Mouse (Mus musculus) ES-E14 (cell line): ENCODE data around the gene Ddt. TPM values are rescaled to one million over a fixed set of nuclear protein-coding genes. Genes with fewer than 3 reads are reported as not detected.
"Not testable (repeated sequence)": the region's sequence is repeated elsewhere in the genome, so short reads cannot be mapped to it uniquely, and the experiment has no call there.

Source experiments
- DNase-seq: peaks from one replicate; pipeline ENCODE4 v3.0.0-alpha.2; 2013; ENCODE audit warnings: low read depth, low spot score
- H3K27ac ChIP-seq: 2 replicates; pipeline ENCODE4 v1.5.1; 2012; ENCODE audit warnings: low read depth, mild to moderate bottlenecking, low read length, moderate library complexity, mixed read lengths; ENCODE audit not compliant: poor library complexity, insufficient read depth, severe bottlenecking
- H3K36me3 ChIP-seq: 2 replicates; pipeline ENCODE4 v1.6.1; 2012; ENCODE audit warnings: mild to moderate bottlenecking, low read length, moderate library complexity, mixed read lengths; ENCODE audit not compliant: control insufficient read depth, poor library complexity, insufficient read depth, severe bottlenecking
- H3K4me1 ChIP-seq, 2 experiments: fragments of 150-350 bp in 1 of 2; sonication (generic) in 1 of 2; 2 replicates each; pipeline ENCODE4 v1.6.1; 2012; ENCODE audit warnings: low read length in 2 of 2, mild to moderate bottlenecking in 1 of 2, mixed read lengths in 1 of 2; ENCODE audit not compliant: control insufficient read depth in 2 of 2, insufficient read depth in 2 of 2, poor library complexity in 1 of 2
- H3K4me3 ChIP-seq, 2 experiments: fragments of 150-350 bp in 1 of 2; sonication (generic) in 1 of 2; 2 replicates each; pipeline ENCODE4 v1.5.1; 2012; ENCODE audit warnings: low read length in 2 of 2, low read depth in 1 of 2, mild to moderate bottlenecking in 1 of 2, mixed read lengths in 1 of 2; ENCODE audit not compliant: insufficient read depth in 1 of 2, poor library complexity in 1 of 2, severe bottlenecking in 1 of 2
- H3K9ac ChIP-seq: 2 replicates; pipeline ENCODE4 v1.6.1; 2012; ENCODE audit warnings: low read depth, mild to moderate bottlenecking, low read length, mixed read lengths; ENCODE audit not compliant: poor library complexity, insufficient read depth, severe bottlenecking
- H3K9me3 ChIP-seq: fragments of 150-350 bp; sonication (generic); 2 replicates; pipeline ENCODE4 v1.6.1; 2012; ENCODE audit warnings: low read depth, mild to moderate bottlenecking, low read length; ENCODE audit not compliant: control insufficient read depth, insufficient read depth
- CHD2 ChIP-seq: IDR thresholded peaks from 2 replicates; pipeline ENCODE4 v1.6.1; 2014; ENCODE audit warnings: mild to moderate bottlenecking, low read depth, low read length, inconsistent platforms
- HCFC1 ChIP-seq: IDR thresholded peaks from 2 replicates; pipeline ENCODE4 v1.6.1; 2012; ENCODE audit warnings: low read length, inconsistent platforms, borderline replicate concordance; ENCODE audit not compliant: insufficient read depth
- MAFK ChIP-seq: IDR thresholded peaks from 2 replicates; pipeline ENCODE4 v1.6.1; 2014; ENCODE audit warnings: mild to moderate bottlenecking, low read depth, low read length, inconsistent platforms; ENCODE audit not compliant: insufficient read depth
- ZC3H11A ChIP-seq: IDR thresholded peaks from 2 replicates; pipeline ENCODE4 v1.6.1; 2012; ENCODE audit warnings: low read depth, mild to moderate bottlenecking, inconsistent platforms, low read length, borderline replicate concordance
- ZNF384 ChIP-seq: IDR thresholded peaks from 2 replicates; pipeline ENCODE4 v1.6.1; 2012; ENCODE audit warnings: low read depth, low read length, inconsistent platforms
- in situ Hi-C, 2 experiments: fragments of 600-800 bp; cut with MboI; formaldehyde crosslinking; loops; one replicate each; pipeline ENCODE4 v1.15.1; 2025; ENCODE audit warnings: low sequenced_read_pairs in 2 of 2, inconsistent platforms in 1 of 2; ENCODE audit not compliant: unreplicated experiment in 2 of 2
- total RNA-seq: library from RNA; depleted of rRNA; stranded (reverse); fragments of 300-350 nt; gene quantifications from 2 replicates; pipeline ENCODE4 v1.2.3, GENCODE M21; 2012

Ddt gene
- total RNA-seq, 1 experiment: 84.4 TPM

GRCm38 (mm10) chr10:75776562-75776961, 3.3 kb upstream of the Ddt start:
- in situ Hi-C loops: no loop called here
- no peak overlapping the region for H3K4me3 ChIP-seq
- TF ChIP-seq ZC3H11A (no peak), HCFC1 (no peak), CHD2 (no peak), ZNF384 (no peak), MAFK (no peak)

GRCm38 (mm10) chr10:75774587-75774986, 1.4 kb upstream of the Ddt start:
- no peak overlapping the region for H3K9ac ChIP-seq
- in situ Hi-C loops: no loop called here

More at GRCm38 (mm10) chr10:75776562-75776961, 3.3 kb upstream of the Ddt start:
- Histone ChIP-seq H3K9ac (no peak overlapping the region), H3K36me3 (no peaks in the 10 kb centered on the region), H3K9me3 (no peaks in the 10 kb centered on the region), H3K27ac (no peak overlapping the region), H3K4me1 (peaks cover 7 to 8% of the 10 kb centered on the region in 2 experiments; a peak in 3 of 4 replicates)
- no peak for DNase-seq

GRCm38 (mm10) chr10:75774102-75774501, 888 bp upstream of the Ddt start:
- in situ Hi-C loops: no loop called here
- no peak overlapping the region for H3K4me3 ChIP-seq
- no peak for TF ChIP-seq CHD2
- no peak for TF ChIP-seq ZNF384
- no peak for TF ChIP-seq MAFK
- H3K4me1 ChIP-seq: peaks cover 0 to 1% of the 10 kb centered on the region in 2 experiments; a peak in 1 of 4 replicates
- no peak overlapping the region for H3K27ac ChIP-seq
- peaks cover 2% of the 10 kb centered on the region; the same call in 1 of the 2 replicates for H3K36me3 ChIP-seq
- DNase-seq: no peak
- H3K9me3 ChIP-seq: no peaks in the 10 kb centered on the region
- H3K9ac ChIP-seq: no peak overlapping the region

More at GRCm38 (mm10) chr10:75774587-75774986, 1.4 kb upstream of the Ddt start:
- H3K9me3 ChIP-seq: no peaks in the 10 kb centered on the region
- no peak overlapping the region for H3K27ac ChIP-seq
- TF ChIP-seq ZC3H11A: no peak
- TF ChIP-seq HCFC1: no peak
- no peak for TF ChIP-seq CHD2
- no peak for TF ChIP-seq ZNF384
- no peak for TF ChIP-seq MAFK
- H3K36me3 ChIP-seq: peaks cover 2% of the 10 kb centered on the region; the same call in 1 of the 2 replicates
- peaks cover 3 to 6% of the 10 kb centered on the region in 2 experiments; a peak in 3 of 4 replicates for H3K4me1 ChIP-seq
- no peak for DNase-seq
- H3K4me3 ChIP-seq: no peak overlapping the region

- in situ Hi-C loops, H3K27ac ChIP-seq, H3K9ac ChIP-seq, H3K9me3 ChIP-seq, H3K4me1 ChIP-seq, DNase-seq, H3K4me3 ChIP-seq, H3K36me3 ChIP-seq: not testable (repeated sequence)
These were observed 5.5 kb downstream of the Ddt start for GRCm38 (mm10) chr10:75767756-75768155.

GRCm38 (mm10) chr10:75766856-75767255, 6.4 kb downstream of the Ddt start:
- in situ Hi-C loops: no loop called here

More at GRCm38 (mm10) chr10:75766856-75767255, 6.4 kb downstream of the Ddt start:
- no peak for DNase-seq
- H3K9ac ChIP-seq: no peak overlapping the region
- H3K4me3 ChIP-seq: no peak overlapping the region
- no peaks in the 10 kb centered on the region for H3K9me3 ChIP-seq
- no peak overlapping the region for H3K27ac ChIP-seq
- peaks cover 0 to 3% of the 10 kb centered on the region in 2 experiments; a peak in 1 of 4 replicates for H3K4me1 ChIP-seq
- H3K36me3 ChIP-seq: peaks cover 5% of the 10 kb centered on the region; the same call in 1 of the 2 replicates
- TF ChIP-seq HCFC1: no peak
- TF ChIP-seq MAFK: no peak
- TF ChIP-seq CHD2: no peak
- no peak for TF ChIP-seq ZNF384
- no peak for TF ChIP-seq ZC3H11A
